Mouse (Mus musculus) retina, embryonic 14.5 days (tissue): ENCODE results near the gene Fam124b.

ENCODE experiments used
- DNase-seq: peaks from one replicate; pipeline ENCODE4 v3.0.0-alpha.2; 2015; ENCODE audit warnings: low spot score

The Fam124b gene

GRCm38 (mm10) chr1:80218268-80218667, at the start of gene Fam124b:
Gene Fam124b, minus strand, starts transcription at chr1:80218473.
- no peak for DNase-seq

- no peak for DNase-seq
Observed at GRCm38 (mm10) chr1:80260443-80260842, 42.2 kb upstream of the Fam124b start.

- DNase-seq, result no peak
Observed at GRCm38 (mm10) chr1:80258632-80259031, 40.4 kb upstream of the Fam124b start.

- peak; percentile 60 for DNase-seq
Observed at GRCm38 (mm10) chr1:80253309-80253708, 35.0 kb upstream of the Fam124b start.

- DNase-seq, result no peak
Observed at GRCm38 (mm10) chr1:80250247-80250646, 32.0 kb upstream of the Fam124b start.

GRCm38 (mm10) chr1:80247131-80247530, 28.9 kb upstream of the Fam124b start:
- DNase-seq, result no peak

- DNase-seq, result no peak
Observed at GRCm38 (mm10) chr1:80244123-80244522, 25.9 kb upstream of the Fam124b start.

- no peak for DNase-seq
Observed at GRCm38 (mm10) chr1:80241579-80241978, 23.3 kb upstream of the Fam124b start.

- peak; percentile 45 for DNase-seq
Observed at GRCm38 (mm10) chr1:80240017-80240660, 21.9 kb upstream of the Fam124b start.

- DNase-seq, result no peak
Observed at GRCm38 (mm10) chr1:80239481-80239880, 21.2 kb upstream of the Fam124b start.

GRCm38 (mm10) chr1:80236951-80237702, 18.9 kb upstream of the Fam124b start:
- DNase-seq, result no peak

GRCm38 (mm10) chr1:80236126-80236525, 17.9 kb upstream of the Fam124b start:
- DNase-seq, result no peak

- DNase-seq, result no peak
Observed at GRCm38 (mm10) chr1:80230612-80231011, 12.3 kb upstream of the Fam124b start.

- peak; percentile 42 for DNase-seq
Observed at GRCm38 (mm10) chr1:80224839-80225412, 6.7 kb upstream of the Fam124b start.

GRCm38 (mm10) chr1:80221151-80221550, 2.9 kb upstream of the Fam124b start:
- DNase-seq, result no peak

- peak; percentile 20 for DNase-seq
Observed at GRCm38 (mm10) chr1:80213826-80214225, 4.4 kb downstream of the Fam124b start.

GRCm38 (mm10) chr1:80213146-80213545, 5.1 kb downstream of the Fam124b start:
- no peak for DNase-seq

- DNase-seq, result no peak
Observed at GRCm38 (mm10) chr1:80202314-80202713, 16.0 kb downstream of the Fam124b start.

- DNase-seq, result no peak
Observed at GRCm38 (mm10) chr1:80192837-80193236, 25.4 kb downstream of the Fam124b start.

- no peak for DNase-seq
Observed at GRCm38 (mm10) chr1:80181414-80181805, 36.9 kb downstream of the Fam124b start.

GRCm38 (mm10) chr1:80180767-80181413, 37.4 kb downstream of the Fam124b start:
- peak; percentile 84 for DNase-seq

- peak; percentile 62 for DNase-seq
Observed at GRCm38 (mm10) chr1:80180128-80180527, 38.1 kb downstream of the Fam124b start.
